Mouse (Mus musculus): ENCODE results near the gene Ifnk. TPM values are rescaled to one million over a fixed set of nuclear protein-coding genes. Genes with fewer than 3 reads are reported as not detected.

Gene Ifnk
- not detected in 2 replicates for polyA plus RNA-seq (2012; rRNA removed)

- no peak for DNase-seq
- Histone ChIP-seq H3K36me3 (ENCODE audit: control insufficient read depth, insufficient read depth, low read length) (no peaks in the 10 kb centered on the region), H3K27me3 (ENCODE audit: control insufficient read depth, insufficient read depth, low read length) (no peaks in the 10 kb centered on the region), H3K4me1 (replicated peaks; ENCODE audit: control insufficient read depth, insufficient read depth, low read length) (peaks cover 10% of the 10 kb centered on the region; the same call in 1 of the 2 replicates), H3K27ac (ENCODE audit: control insufficient read depth, insufficient read depth, low read length) (no peak within 1 kb of the TSS), H3K4me3 (ENCODE audit: control insufficient read depth, insufficient read depth, low read length) (no peak within 1 kb of the TSS)
- TF ChIP-seq CTCF (IDR thresholded peaks at IDR 0.05; ENCODE audit: borderline replicate concordance, control insufficient read depth, extremely low read depth, insufficient read depth, low read length, poor library complexity) (no peak), POLR2A (IDR thresholded peaks at IDR 0.05; ENCODE audit: control insufficient read depth, extremely low read depth, insufficient read depth, low read length, poor library complexity) (no peak)
- 93% methylated on average over 4 of the region's 4 CpGs for WGBS
Measured at GRCm38 (mm10) chr4:35151756-35152155, at the start of gene Ifnk. Gene Ifnk, plus strand, starts transcription at chr4:35152056.

- H3K4me1 ChIP-seq (replicated peaks; ENCODE audit: control insufficient read depth, insufficient read depth, low read length), result peaks cover 4% of the 10 kb centered on the region
- no peak overlapping the region for H3K27ac ChIP-seq (ENCODE audit: control insufficient read depth, insufficient read depth, low read length)
- TF ChIP-seq CTCF (IDR thresholded peaks at IDR 0.05; ENCODE audit: borderline replicate concordance, control insufficient read depth, extremely low read depth, insufficient read depth, low read length, poor library complexity) (no peak), POLR2A (IDR thresholded peaks at IDR 0.05; ENCODE audit: control insufficient read depth, extremely low read depth, insufficient read depth, low read length, poor library complexity) (no peak)
- DNase-seq, result no peak
- H3K36me3 ChIP-seq (ENCODE audit: control insufficient read depth, insufficient read depth, low read length), result no peaks in the 10 kb centered on the region
- no peaks in the 10 kb centered on the region for H3K27me3 ChIP-seq (ENCODE audit: control insufficient read depth, insufficient read depth, low read length)
- no peak overlapping the region for H3K4me3 ChIP-seq (ENCODE audit: control insufficient read depth, insufficient read depth, low read length)
- WGBS, result 77% methylated on average over 14 of the region's 14 CpGs
Measured at GRCm38 (mm10) chr4:35105115-35105773, 46.6 kb upstream of the Ifnk start.

- WGBS, result 95% methylated on average over 4 of the region's 4 CpGs
- Histone ChIP-seq H3K4me1 (replicated peaks; ENCODE audit: control insufficient read depth, insufficient read depth, low read length) (no peaks in the 10 kb centered on the region), H3K27ac (ENCODE audit: control insufficient read depth, insufficient read depth, low read length) (no peak overlapping the region)
Measured at GRCm38 (mm10) chr4:35112452-35112851, 39.4 kb upstream of the Ifnk start.

DNA sequence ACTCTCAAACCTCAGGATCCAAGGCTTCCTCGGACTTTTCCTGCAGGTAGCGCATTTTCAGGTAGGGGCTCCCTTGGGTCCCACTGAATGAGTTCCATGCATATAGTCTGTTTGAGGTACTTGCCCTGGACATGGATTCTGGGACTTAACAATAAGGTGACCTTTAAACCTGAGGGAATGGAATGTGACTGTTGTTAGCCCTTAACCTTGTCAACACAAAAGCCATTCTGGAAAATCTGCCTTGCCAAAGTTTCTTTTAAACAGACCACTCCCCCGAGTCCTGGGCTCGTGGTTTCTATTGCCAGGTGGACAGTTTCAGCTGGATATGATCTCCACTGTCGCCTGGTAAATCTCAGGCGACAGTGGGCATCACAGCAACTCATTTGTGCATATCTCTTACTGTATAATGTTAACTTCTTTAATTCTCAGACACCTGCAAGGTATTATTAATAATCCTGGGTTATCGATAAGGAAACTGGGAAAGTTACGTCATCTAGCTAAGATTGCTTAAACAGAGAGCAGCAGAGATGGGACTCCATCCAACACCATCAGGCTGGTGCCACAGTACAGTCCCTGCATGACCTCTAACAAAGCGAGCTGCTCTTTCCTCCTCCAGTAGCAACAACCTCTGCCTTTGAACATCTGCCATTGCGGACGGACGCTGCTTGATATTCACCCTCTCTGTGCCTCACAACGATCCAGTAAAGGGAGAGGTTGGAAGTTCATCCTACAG lies 38.2 kb upstream of the Ifnk start:
- Histone ChIP-seq H3K27ac (ENCODE audit: control insufficient read depth, insufficient read depth, low read length) (no peak overlapping the region), H3K27me3 (ENCODE audit: control insufficient read depth, insufficient read depth, low read length) (no peaks in the 10 kb centered on the region), H3K36me3 (ENCODE audit: control insufficient read depth, insufficient read depth, low read length) (no peaks in the 10 kb centered on the region), H3K4me3 (ENCODE audit: control insufficient read depth, insufficient read depth, low read length) (no peak overlapping the region), H3K4me1 (replicated peaks; ENCODE audit: control insufficient read depth, insufficient read depth, low read length) (no peaks in the 10 kb centered on the region)
- 94% methylated on average over 13 of the region's 13 CpGs for WGBS
- DNase-seq, result no peak
- TF ChIP-seq POLR2A (IDR thresholded peaks at IDR 0.05; ENCODE audit: control insufficient read depth, extremely low read depth, insufficient read depth, low read length, poor library complexity) (no peak), CTCF (IDR thresholded peaks at IDR 0.05; ENCODE audit: borderline replicate concordance, control insufficient read depth, extremely low read depth, insufficient read depth, low read length, poor library complexity) (no peak)

More at GRCm38 (mm10) chr4:35112452-35112851, 39.4 kb upstream of the Ifnk start:
- H3K4me3 ChIP-seq (ENCODE audit: control insufficient read depth, insufficient read depth, low read length), result no peak overlapping the region
- DNase-seq, result no peak
- H3K36me3 ChIP-seq (ENCODE audit: control insufficient read depth, insufficient read depth, low read length), result no peaks in the 10 kb centered on the region
- no peaks in the 10 kb centered on the region for H3K27me3 ChIP-seq (ENCODE audit: control insufficient read depth, insufficient read depth, low read length)
- TF ChIP-seq POLR2A (IDR thresholded peaks at IDR 0.05; ENCODE audit: control insufficient read depth, extremely low read depth, insufficient read depth, low read length, poor library complexity) (no peak), CTCF (IDR thresholded peaks at IDR 0.05; ENCODE audit: borderline replicate concordance, control insufficient read depth, extremely low read depth, insufficient read depth, low read length, poor library complexity) (no peak)

GRCm38 (mm10) chr4:35114950-35115349 lies 36.9 kb upstream of the Ifnk start:
- Histone ChIP-seq H3K27me3 (ENCODE audit: control insufficient read depth, insufficient read depth, low read length) (no peaks in the 10 kb centered on the region), H3K4me3 (ENCODE audit: control insufficient read depth, insufficient read depth, low read length) (no peak overlapping the region), H3K4me1 (replicated peaks; ENCODE audit: control insufficient read depth, insufficient read depth, low read length) (no peaks in the 10 kb centered on the region), H3K27ac (ENCODE audit: control insufficient read depth, insufficient read depth, low read length) (no peak overlapping the region), H3K36me3 (ENCODE audit: control insufficient read depth, insufficient read depth, low read length) (no peaks in the 10 kb centered on the region)
- TF ChIP-seq POLR2A (IDR thresholded peaks at IDR 0.05; ENCODE audit: control insufficient read depth, extremely low read depth, insufficient read depth, low read length, poor library complexity), result no peak
- no peak for TF ChIP-seq CTCF (IDR thresholded peaks at IDR 0.05; ENCODE audit: borderline replicate concordance, control insufficient read depth, extremely low read depth, insufficient read depth, low read length, poor library complexity)
- WGBS, result 85% methylated on average over 2 of the region's 2 CpGs
- no peak for DNase-seq

DNA sequence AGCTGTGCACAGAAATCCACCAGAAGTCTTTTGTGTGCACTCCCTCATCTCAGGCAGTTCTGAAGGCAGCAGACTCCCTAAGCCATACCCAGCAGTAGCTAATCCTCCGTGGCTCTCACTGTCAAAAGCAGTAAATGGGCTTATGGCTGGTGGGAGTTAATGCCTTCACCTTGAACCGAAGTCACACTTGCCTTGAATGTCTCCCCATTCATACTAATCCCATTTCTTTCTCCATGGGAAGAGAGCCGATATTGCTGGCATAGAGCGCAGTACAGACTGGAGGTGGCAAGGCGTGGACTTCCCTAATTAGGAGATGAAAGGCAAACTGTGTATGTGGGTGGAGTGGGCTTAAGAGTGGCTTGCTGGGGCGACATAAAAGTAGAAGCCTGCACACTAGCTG lies 35.9 kb upstream of the Ifnk start:
- Histone ChIP-seq H3K4me1 (replicated peaks; ENCODE audit: control insufficient read depth, insufficient read depth, low read length) (no peaks in the 10 kb centered on the region), H3K27me3 (ENCODE audit: control insufficient read depth, insufficient read depth, low read length) (no peaks in the 10 kb centered on the region), H3K4me3 (ENCODE audit: control insufficient read depth, insufficient read depth, low read length) (no peak overlapping the region), H3K36me3 (ENCODE audit: control insufficient read depth, insufficient read depth, low read length) (no peaks in the 10 kb centered on the region), H3K27ac (ENCODE audit: control insufficient read depth, insufficient read depth, low read length) (no peak overlapping the region)
- DNase-seq, result no peak
- 92% methylated on average over 6 of the region's 6 CpGs for whole genome bisulfite sequencing
- TF ChIP-seq POLR2A (IDR thresholded peaks at IDR 0.05; ENCODE audit: control insufficient read depth, extremely low read depth, insufficient read depth, low read length, poor library complexity), result no peak
- TF ChIP-seq CTCF (IDR thresholded peaks at IDR 0.05; ENCODE audit: borderline replicate concordance, control insufficient read depth, extremely low read depth, insufficient read depth, low read length, poor library complexity), result no peak
